Mouse (Mus musculus) urinary bladder, postnatal 10 days (tissue): ENCODE data around the gene Qprt.

Experiments used
- DNase-seq: peaks from one replicate; pipeline ENCODE4 v3.0.0; 2022; ENCODE audit warnings: low spot score

Gene Qprt

GRCm38 (mm10) chr7:127121911-127122270 lies at the start of gene Qprt:
Gene Qprt, minus strand, starts transcription at chr7:127122226.
- DNase-seq: no peak

- no peak for DNase-seq
These were observed 44.5 kb upstream of the Qprt start for GRCm38 (mm10) chr7:127166501-127166900.

- DNase-seq: no peak
These were observed 43.8 kb upstream of the Qprt start for GRCm38 (mm10) chr7:127165607-127166493.

- DNase-seq: no peak
These were observed 42.0 kb upstream of the Qprt start for GRCm38 (mm10) chr7:127164002-127164401.

GRCm38 (mm10) chr7:127162546-127162945 lies 40.5 kb upstream of the Qprt start:
- no peak for DNase-seq

GRCm38 (mm10) chr7:127157548-127157947 lies 35.5 kb upstream of the Qprt start:
- no peak for DNase-seq

- no peak for DNase-seq
These were observed 31.5 kb upstream of the Qprt start for GRCm38 (mm10) chr7:127153477-127153876.

GRCm38 (mm10) chr7:127152464-127152863 lies 30.4 kb upstream of the Qprt start:
- no peak for DNase-seq

- no peak for DNase-seq
These were observed 25.9 kb upstream of the Qprt start for GRCm38 (mm10) chr7:127147901-127148300.

GRCm38 (mm10) chr7:127146267-127146603 lies 24.2 kb upstream of the Qprt start:
- no peak for DNase-seq

- DNase-seq: no peak
These were observed 23.6 kb upstream of the Qprt start for GRCm38 (mm10) chr7:127145387-127146266.

- DNase-seq: no peak
These were observed 22.4 kb upstream of the Qprt start for GRCm38 (mm10) chr7:127144412-127144811.

GRCm38 (mm10) chr7:127142666-127143065 lies 20.6 kb upstream of the Qprt start:
- no peak for DNase-seq

- no peak for DNase-seq
These were observed 20.2 kb upstream of the Qprt start for GRCm38 (mm10) chr7:127142214-127142613.

- DNase-seq: no peak
These were observed 18.8 kb upstream of the Qprt start for GRCm38 (mm10) chr7:127140623-127141404.

GRCm38 (mm10) chr7:127139562-127139961 lies 17.5 kb upstream of the Qprt start:
- DNase-seq: no peak

GRCm38 (mm10) chr7:127139100-127139499 lies 17.1 kb upstream of the Qprt start:
- DNase-seq: no peak

- DNase-seq: no peak
These were observed 15.4 kb upstream of the Qprt start, which contains the start of gene Spn for GRCm38 (mm10) chr7:127137262-127138017. Gene Spn, minus strand, starts transcription at chr7:127137823.

- no peak for DNase-seq
These were observed 14.4 kb upstream of the Qprt start for GRCm38 (mm10) chr7:127136181-127137071.

GRCm38 (mm10) chr7:127134821-127135447 lies 12.9 kb upstream of the Qprt start:
- no peak for DNase-seq
